Mouse (Mus musculus): Measurements from ENCODE around the gene Alkbh4. TPM values are rescaled to one million over a fixed set of nuclear protein-coding genes. Genes with fewer than 3 reads are reported as not detected.

The Alkbh4 gene
- total RNA-seq, 2 experiments from 2014 or later = 8.5 to 19.2 TPM

- ATAC-seq (replicated peaks; ENCODE audit: low FRiP score, low TSS enrichment, poor library complexity, severe bottlenecking) = peak; percentile 10; the same call in 1 of the 2 replicates
Observed at GRCm38 (mm10) chr5:136171363-136172341, 35.7 kb downstream of the Alkbh4 start.

GRCm38 (mm10) chr5:136172939-136173338, 37.0 kb downstream of the Alkbh4 start:
- no peak for ATAC-seq (replicated peaks; ENCODE audit: low FRiP score, low TSS enrichment, poor library complexity, severe bottlenecking)

GRCm38 (mm10) chr5:136173606-136174463, 37.9 kb downstream of the Alkbh4 start:
- ATAC-seq (replicated peaks; ENCODE audit: low FRiP score, low TSS enrichment, poor library complexity, severe bottlenecking) = no peak

DNA sequence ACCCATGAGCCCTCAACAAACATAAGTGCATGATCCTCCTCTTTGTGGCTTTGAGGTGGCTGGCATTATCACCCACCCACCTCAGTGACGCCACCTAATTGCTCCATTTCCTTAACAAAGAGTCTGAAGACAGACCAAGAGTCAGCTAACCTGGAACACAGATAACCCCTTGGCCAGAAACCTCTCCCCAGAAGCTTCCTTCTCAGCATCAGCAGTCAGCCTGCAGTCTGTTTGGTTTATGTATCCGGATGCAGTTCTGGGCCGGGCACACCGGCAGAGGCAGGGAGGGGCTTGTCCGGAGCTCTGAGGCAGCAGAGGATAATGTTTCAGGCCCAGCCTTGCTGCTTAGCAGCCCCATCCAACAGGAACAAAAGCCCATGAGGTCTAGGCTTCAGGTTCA, 43.6 kb downstream of the Alkbh4 start:
- ATAC-seq (replicated peaks; ENCODE audit: low FRiP score, low TSS enrichment, poor library complexity, severe bottlenecking) = peak; percentile 27; the same call in 1 of the 2 replicates

DNA sequence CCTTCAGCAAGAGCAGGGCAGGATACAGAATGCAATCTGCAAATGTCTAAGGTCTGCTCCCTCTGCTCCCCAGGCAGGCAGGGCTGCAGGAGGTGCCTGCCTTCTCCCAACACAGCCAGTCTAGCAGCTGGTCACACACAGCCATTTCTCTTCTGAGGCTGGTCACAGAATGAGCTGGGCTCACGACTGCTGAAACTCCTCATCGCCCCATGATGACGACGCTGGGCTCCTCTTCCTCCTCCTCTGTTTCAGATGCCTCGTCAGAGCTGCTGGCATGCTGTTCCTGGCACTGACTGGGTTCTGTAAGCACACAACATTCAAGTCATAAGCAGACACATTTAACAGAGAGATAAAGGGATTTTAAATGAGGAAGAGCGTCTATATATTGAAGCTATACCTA, 45.3 kb downstream of the Alkbh4 start:
- no peak for ATAC-seq (replicated peaks; ENCODE audit: low FRiP score, low TSS enrichment, poor library complexity, severe bottlenecking)

DNA sequence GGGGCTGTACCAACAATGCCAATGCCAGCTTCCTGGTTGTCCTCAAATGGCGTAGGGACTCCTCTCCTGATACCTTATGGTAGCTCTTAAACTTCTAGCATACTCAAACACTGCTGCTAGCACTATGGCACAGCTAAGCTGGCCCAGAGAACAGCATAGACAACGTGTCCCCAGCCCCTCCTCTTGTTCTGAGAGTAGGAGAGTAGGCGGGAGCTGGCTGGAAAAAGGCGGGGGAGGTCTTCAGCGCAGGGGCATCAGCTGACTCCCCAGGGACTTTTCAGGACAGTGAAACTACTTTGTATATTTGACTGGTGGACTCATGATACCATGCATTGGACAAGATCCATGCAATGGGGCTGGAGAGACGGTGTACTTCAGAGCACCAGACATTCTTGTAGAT, 46.1 kb downstream of the Alkbh4 start:
- no peak for ATAC-seq (replicated peaks; ENCODE audit: low FRiP score, low TSS enrichment, poor library complexity, severe bottlenecking)

- ATAC-seq (replicated peaks; ENCODE audit: low FRiP score, low TSS enrichment, poor library complexity, severe bottlenecking) = no peak
Observed at GRCm38 (mm10) chr5:136182830-136183229, 46.9 kb downstream of the Alkbh4 start.

DNA sequence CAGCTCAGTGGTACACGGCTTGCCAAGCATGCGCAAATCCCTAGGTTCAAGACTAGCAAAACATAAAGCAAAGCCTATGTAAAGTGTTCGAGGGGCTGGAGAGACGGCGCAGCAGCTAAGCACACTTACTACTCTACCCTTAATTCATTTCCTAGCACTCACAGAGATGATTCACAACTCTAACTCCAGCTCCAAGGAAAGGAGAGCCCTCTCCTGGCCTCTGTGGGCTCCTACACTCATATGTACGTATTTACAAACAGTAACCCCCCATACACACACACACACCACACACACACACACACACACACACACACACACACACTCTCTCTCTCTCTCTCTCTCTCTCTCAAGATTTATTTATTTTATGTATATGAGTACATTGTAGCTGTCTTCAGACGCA, 47.8 kb downstream of the Alkbh4 start:
- no peak for ATAC-seq (replicated peaks; ENCODE audit: low FRiP score, low TSS enrichment, poor library complexity, severe bottlenecking)

DNA sequence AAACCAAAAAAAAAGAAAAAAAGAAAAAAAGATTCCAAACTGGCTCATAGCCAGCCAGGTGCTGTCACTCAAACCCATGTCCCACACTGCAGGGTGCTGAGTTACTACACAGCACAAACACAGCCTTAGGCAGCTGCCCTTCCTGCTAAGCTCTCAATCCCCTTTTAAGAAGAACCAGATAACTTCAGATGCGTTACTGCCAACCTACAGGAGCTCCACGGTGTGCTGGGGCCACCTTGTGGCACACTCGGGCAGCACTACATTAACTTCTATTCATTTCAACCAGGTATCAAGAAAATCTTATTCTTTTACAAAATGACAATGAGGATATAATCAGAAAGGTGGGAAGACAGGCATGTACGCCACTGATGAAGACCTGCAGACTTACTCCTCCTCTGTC, 50.8 kb downstream of the Alkbh4 start:
- ATAC-seq (replicated peaks; ENCODE audit: low FRiP score, low TSS enrichment, poor library complexity, severe bottlenecking) = peak; percentile 81

Other genes starting within 250 kb of the Alkbh4 start
- not detected in 2 replicates for gene Hspb1, start 248.2 kb upstream of the Alkbh4 start, total RNA-seq (2014; fragmentation: Nextera tagmentation)
- not detected in 2 replicates for gene Hspb1, start 248.2 kb upstream of the Alkbh4 start, total RNA-seq (2017)
- 125 and 138 TPM in 2 replicates for gene Ywhag, start 201.5 kb upstream of the Alkbh4 start, total RNA-seq (2014; fragmentation: Nextera tagmentation)
- gene Ywhag, start 201.5 kb upstream of the Alkbh4 start, total RNA-seq (2017) = 88.3 and 92.5 TPM in 2 replicates
- 1.7 and 3.2 TPM in 2 replicates for gene Ssc4d, start 161.6 kb upstream of the Alkbh4 start, total RNA-seq (2014; fragmentation: Nextera tagmentation)
- 3.5 TPM in 1 of 2 replicates, not detected in the other for gene Ssc4d, start 161.6 kb upstream of the Alkbh4 start, total RNA-seq (2017)
- not detected in 2 replicates for gene Zp3, start 156.0 kb upstream of the Alkbh4 start, total RNA-seq (2014; fragmentation: Nextera tagmentation)
- not detected in 2 replicates for gene Zp3, start 156.0 kb upstream of the Alkbh4 start, total RNA-seq (2017)
- gene Dtx2, start 141.3 kb upstream of the Alkbh4 start, total RNA-seq (2014; fragmentation: Nextera tagmentation) = 5.6 and 22.1 TPM in 2 replicates
- gene Dtx2, start 141.3 kb upstream of the Alkbh4 start, total RNA-seq (2017) = 2.3 and 4.2 TPM in 2 replicates
- not detected in 2 replicates for gene Upk3b, start 97.7 kb upstream of the Alkbh4 start, total RNA-seq (2014; fragmentation: Nextera tagmentation)
- gene Upk3b, start 97.7 kb upstream of the Alkbh4 start, total RNA-seq (2017) = not detected in 2 replicates
- not detected in 2 replicates for gene Upk3bl, start 81.7 kb upstream of the Alkbh4 start, total RNA-seq (2014; fragmentation: Nextera tagmentation)
- not detected in 2 replicates for gene Upk3bl, start 81.7 kb upstream of the Alkbh4 start, total RNA-seq (2017)
- gene Rasa4, start 52.2 kb upstream of the Alkbh4 start, total RNA-seq (2014; fragmentation: Nextera tagmentation) = 3.9 and 5.2 TPM in 2 replicates
- gene Rasa4, start 52.2 kb upstream of the Alkbh4 start, total RNA-seq (2017) = 1.7 and 2.1 TPM in 2 replicates
- 227 and 248 TPM in 2 replicates for gene Polr2j, start 19.5 kb upstream of the Alkbh4 start, total RNA-seq (2014; fragmentation: Nextera tagmentation)
- gene Polr2j, start 19.5 kb upstream of the Alkbh4 start, total RNA-seq (2017) = 163 and 177 TPM in 2 replicates
- 64.7 and 67.4 TPM in 2 replicates for gene Lrwd1, start 72 bp upstream of the Alkbh4 start, total RNA-seq (2014; fragmentation: Nextera tagmentation)
- gene Lrwd1, start 72 bp upstream of the Alkbh4 start, total RNA-seq (2017) = 47.7 and 49.6 TPM in 2 replicates
- 14.5 and 20.3 TPM in 2 replicates for gene Orai2, start 34.6 kb downstream of the Alkbh4 start, total RNA-seq (2014; fragmentation: Nextera tagmentation)
- gene Orai2, start 34.6 kb downstream of the Alkbh4 start, total RNA-seq (2017) = 10.1 and 23.9 TPM in 2 replicates
- 24.2 and 32.6 TPM in 2 replicates for gene Prkrip1, start 62.8 kb downstream of the Alkbh4 start, total RNA-seq (2014; fragmentation: Nextera tagmentation)
- gene Prkrip1, start 62.8 kb downstream of the Alkbh4 start, total RNA-seq (2017) = 67.4 and 131 TPM in 2 replicates
- gene Sh2b2, start 110.4 kb downstream of the Alkbh4 start, total RNA-seq (2014; fragmentation: Nextera tagmentation) = 1.7 and 3.0 TPM in 2 replicates
- gene Sh2b2, start 110.4 kb downstream of the Alkbh4 start, total RNA-seq (2017) = 0.09 and 1.8 TPM in 2 replicates

Measured in megakaryocyte-erythroid progenitor cell, adult 5-6 weeks (primary cell).